Mouse (Mus musculus) gastrocnemius, adult 2 months (tissue): ENCODE results near the gene Sh3gl2. TPM values are rescaled to one million over a fixed set of nuclear protein-coding genes. Genes with fewer than 3 reads are reported as not detected.

Experiments used
- DNase-seq: peaks from one replicate; pipeline ENCODE4 v3.0.0; 2022
- H3K27ac ChIP-seq: fragments of 200-600 bp; 2 replicates; pipeline ENCODE4 v1.8.1; 2022; ENCODE audit warnings: mild to moderate bottlenecking
- H3K4me3 ChIP-seq: fragments of 200-600 bp; 2 replicates; pipeline ENCODE4 v1.8.1; 2022; ENCODE audit warnings: mild to moderate bottlenecking, moderate library complexity
- CTCF ChIP-seq: fragments of 200-600 bp; IDR thresholded peaks from 2 replicates; pipeline ENCODE4 v1.8.1; 2022; ENCODE audit warnings: antibody characterized with exemption, mild to moderate bottlenecking, moderate library complexity
- intact Hi-C: fragments of 180-260 bp; cut with DNase I; formaldehyde crosslinking; loops from one replicate; pipeline ENCODE4 v1.15.1; 2025
- total RNA-seq, 2 experiments: library from RNA; stranded (reverse); gene quantifications; 2 replicates each; pipeline ENCODE4 v1.2.3; 2021

Gene Sh3gl2
- total RNA-seq, 2 experiments from 2014 or later, result 0.61 to 0.79 TPM

DNA sequence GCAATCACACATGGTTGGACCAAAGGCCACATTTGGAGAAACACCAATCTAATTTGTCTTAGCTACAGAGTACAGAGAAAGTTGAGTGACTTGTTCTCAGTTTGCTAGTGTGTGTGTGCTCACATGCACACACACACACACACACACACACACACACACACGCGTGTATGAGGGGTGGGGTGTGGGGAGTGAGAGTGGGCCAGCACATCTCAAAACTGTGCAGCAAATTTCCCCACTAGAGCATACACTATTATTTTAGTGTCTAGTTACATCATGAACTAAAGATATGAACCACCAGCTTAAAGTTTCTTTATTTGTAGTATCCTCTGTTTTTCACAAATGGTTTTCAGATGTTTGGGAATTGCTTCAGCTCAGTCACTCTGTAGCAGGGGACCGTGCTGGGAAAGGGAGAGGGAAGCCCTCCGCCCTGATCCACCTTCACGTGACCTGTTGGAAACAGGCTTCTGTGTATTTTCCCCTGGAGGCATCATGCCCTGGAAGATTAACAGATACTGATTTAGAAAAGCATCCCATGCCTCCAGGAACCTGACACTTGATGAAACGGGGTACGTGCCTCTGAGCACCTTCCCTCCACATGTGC, 322.1 kb downstream of the Sh3gl2 start:
- peak; percentile 30 for DNase-seq
- TF ChIP-seq CTCF, result no peak
- intact Hi-C loops, result no loop called here
- Histone ChIP-seq H3K27ac (peak overlapping the region; percentile 6; the same call in 1 of the 2 replicates), H3K4me3 (no peak overlapping the region)

DNA sequence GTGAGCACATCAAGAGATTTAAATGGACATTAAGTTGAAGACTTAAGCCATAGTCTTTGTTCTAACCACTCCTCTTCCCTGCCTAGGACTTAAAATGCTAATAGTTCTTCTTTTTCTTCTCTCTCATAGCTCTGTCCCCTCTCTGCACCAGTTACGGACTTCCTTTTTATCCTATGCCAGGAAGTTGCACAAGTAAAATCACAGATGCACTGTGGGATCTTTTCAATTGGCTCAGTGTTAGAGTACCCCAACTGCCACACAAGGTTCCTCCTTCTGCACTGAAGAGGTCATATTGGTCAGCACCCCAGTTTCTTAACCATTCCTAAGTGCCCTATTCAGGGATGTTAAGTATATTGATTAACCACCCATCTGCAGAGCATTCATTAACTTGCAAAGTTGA, 324.9 kb downstream of the Sh3gl2 start:
- TF ChIP-seq CTCF, result no peak
- DNase-seq, result no peak
- Histone ChIP-seq H3K4me3 (no peak overlapping the region), H3K27ac (no peak overlapping the region)
- intact Hi-C loops, result no loop called here

DNA sequence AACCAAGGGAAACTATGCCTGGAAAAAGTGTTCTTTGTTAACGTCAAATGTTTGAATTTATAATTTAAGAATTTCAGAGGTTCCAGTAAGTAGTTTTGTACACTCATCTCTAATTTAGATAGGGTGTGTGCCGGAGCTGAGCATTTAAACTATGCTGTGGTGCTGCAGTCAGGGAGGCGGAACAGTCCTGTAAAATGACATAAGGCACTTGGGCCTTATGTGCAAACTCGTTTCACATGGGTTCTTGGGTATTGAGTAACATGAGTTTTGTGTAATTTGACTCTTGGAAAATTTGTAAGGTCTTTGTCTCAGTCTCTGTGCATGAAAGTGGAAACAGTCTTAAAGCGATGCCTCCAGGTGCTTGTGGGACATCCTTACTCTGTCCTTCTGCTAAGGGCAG, 334.8 kb downstream of the Sh3gl2 start:
- no peak overlapping the region for H3K4me3 ChIP-seq
- TF ChIP-seq CTCF, result no peak
- intact Hi-C loops, result no loop called here
- no peak for DNase-seq
- H3K27ac ChIP-seq, result no peak overlapping the region

DNA sequence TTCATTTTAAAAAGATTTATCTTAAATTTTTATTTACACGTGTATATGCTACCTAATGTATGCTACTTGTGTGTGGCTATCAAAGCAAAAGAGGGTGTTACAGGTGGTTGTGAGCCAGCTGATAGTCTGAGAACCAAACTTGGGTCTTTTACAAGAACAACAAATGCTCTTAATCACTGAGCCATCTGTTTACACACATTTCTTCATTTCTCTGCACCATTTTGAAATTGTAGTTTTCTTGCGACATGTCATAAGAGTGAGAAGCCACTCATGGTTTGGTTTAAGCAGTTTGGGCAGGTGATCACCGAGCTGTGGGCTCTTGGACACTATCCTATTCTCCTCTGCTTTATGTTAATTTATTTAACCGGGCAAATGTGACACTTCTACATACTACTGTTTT, 338.3 kb downstream of the Sh3gl2 start:
- no peak for DNase-seq
- Histone ChIP-seq H3K4me3 (no peak overlapping the region), H3K27ac (no peak overlapping the region)
- TF ChIP-seq CTCF, result no peak
- intact Hi-C loops, result no loop called here

DNA sequence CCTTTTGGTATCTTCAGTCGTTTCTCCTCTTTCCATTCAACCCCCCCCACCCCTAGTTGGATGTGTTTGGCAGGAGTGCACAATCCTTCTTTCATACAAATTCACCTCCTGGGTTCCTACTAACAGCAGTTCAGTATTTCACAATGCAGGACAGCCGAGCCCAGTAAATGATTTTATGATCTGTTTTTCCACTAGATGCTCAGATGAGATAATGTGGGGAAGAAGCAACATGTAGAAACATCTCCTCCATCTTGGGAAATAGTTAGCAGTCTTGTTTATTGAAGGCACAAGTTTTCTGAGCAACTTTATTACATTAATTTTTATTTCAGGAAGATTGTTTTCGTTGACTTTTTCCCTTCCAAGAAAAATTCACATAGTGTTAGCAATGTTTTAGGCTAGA, 349.8 kb downstream of the Sh3gl2 start:
- intact Hi-C loops, result no loop called here
- TF ChIP-seq CTCF, result no peak
- no peak overlapping the region for H3K27ac ChIP-seq
- no peak for DNase-seq
- H3K4me3 ChIP-seq, result no peak overlapping the region

DNA sequence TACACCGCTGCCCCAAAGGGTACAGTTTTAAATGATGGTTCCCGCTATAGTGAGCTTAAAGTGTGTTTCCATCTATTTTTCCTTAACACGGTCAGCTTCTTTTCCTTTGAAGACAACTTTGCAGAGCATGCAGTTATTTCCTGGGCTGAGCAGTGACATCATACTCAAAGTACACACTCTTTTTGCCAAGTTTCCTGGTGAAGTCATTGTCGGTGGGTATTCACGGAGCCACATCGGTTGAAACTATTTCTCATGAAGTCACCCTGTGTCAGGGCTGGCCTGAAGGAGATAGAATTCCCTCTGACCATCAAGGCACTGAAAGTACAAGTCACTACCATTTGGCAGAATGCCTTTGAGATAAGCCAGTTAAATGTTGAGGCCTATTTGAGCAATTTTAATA, 354.8 kb downstream of the Sh3gl2 start:
- TF ChIP-seq CTCF, result no peak
- DNase-seq, result no peak
- Histone ChIP-seq H3K4me3 (no peak overlapping the region), H3K27ac (no peak overlapping the region)
- intact Hi-C loops, result no loop called here

DNA sequence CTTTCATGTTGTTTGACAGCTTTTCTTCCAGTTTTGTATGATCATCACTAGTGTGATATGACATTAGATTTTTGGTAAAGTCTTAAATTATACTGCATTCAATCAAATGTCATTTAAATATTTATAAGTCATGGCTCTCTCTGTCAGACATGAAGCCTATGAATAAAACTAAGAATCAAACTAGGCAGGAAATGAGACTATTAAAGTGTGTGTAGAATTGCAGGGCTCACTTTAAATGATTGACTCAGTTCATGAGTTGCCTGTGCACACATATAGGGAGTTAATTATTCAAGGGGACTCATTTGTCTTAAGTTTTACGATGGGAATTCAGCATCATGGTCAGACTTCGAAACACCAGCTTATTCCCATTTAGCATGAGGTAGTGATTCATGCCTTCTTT, 380.5 kb downstream of the Sh3gl2 start:
- intact Hi-C loops, result no loop called here
- H3K27ac ChIP-seq, result no peak overlapping the region
- no peak for TF ChIP-seq CTCF
- H3K4me3 ChIP-seq, result no peak overlapping the region
- no peak for DNase-seq

DNA sequence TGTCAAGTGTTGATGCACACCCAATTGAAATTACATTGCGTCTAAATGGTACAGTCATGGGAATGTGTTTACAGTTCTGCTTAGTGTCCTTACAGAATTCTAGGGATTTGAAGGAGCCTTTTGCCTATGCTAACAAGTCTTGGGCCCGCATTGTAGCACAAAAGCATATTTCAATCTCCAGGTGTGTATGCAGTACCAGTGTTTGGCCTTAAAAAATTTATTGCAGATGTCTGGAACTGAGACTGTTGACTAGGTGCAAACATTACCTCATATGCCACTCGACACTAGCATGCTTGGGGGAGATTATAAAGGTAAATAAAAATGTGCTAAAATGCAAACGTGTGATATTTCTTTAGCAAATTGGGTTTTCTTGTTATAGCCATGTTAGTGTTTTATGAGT, 384.0 kb downstream of the Sh3gl2 start:
- TF ChIP-seq CTCF, result no peak
- intact Hi-C loops, result no loop called here
- Histone ChIP-seq H3K4me3 (no peak overlapping the region), H3K27ac (no peak overlapping the region)
- DNase-seq, result no peak

DNA sequence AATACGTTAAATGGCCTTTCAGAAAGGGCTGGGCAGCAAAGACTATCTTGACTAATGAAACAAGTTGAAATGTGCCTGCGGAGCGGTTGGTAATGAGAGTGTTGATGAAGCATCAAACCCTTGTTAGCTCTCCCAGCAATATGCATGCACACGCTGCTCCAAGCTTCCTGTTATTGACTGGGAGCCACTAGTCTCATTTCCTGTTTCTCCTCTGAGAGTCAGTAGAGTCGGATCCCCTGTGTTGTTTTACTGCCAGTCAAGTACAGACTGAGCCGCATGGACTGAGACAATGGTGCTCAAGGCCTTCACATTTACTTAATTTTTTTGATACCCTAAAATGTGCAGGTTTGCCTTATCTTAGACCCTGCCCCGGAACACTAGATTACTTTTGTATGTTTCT, 386.1 kb downstream of the Sh3gl2 start:
- intact Hi-C loops, result no loop called here
- DNase-seq, result no peak
- Histone ChIP-seq H3K4me3 (no peak overlapping the region), H3K27ac (no peak overlapping the region)
- no peak for TF ChIP-seq CTCF

DNA sequence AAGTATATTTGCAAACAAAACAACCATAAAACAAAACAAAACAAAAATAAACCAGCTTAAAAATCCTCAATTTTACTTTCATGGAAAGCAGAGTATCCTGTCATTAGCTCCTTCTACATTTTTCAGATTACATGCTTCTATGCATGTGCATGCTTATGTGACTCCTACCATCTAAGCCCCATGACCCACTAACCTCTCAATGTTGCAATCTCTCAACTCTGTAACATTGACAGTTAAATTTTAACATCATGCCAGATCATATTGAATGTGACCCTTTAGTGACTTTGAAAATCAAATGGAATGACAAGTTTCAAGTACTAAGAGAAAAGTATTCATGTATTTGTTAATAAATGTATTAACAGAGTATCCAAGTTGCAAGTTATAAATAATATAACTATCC, 389.2 kb downstream of the Sh3gl2 start:
- Histone ChIP-seq H3K4me3 (no peak overlapping the region), H3K27ac (no peak overlapping the region)
- no peak for TF ChIP-seq CTCF
- no peak for DNase-seq
- intact Hi-C loops, result no loop called here

DNA sequence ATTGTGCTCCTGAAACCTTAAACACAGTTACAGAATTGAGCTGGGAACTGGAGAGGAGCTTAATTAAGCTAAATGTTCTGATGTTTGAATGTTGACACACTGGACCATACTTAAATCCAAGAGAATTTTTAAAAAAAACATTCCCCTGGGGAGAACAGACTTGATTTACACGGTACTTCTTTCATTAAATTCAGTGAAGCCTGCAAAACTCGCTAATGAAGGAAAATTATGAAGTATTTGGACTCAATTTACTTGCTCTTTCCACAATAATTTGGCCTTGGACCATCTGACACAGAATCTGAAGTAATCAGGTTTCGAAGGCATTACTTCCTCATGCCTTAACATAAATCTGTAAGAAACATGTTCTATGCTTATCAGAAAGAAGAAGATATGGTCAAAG, 408.4 kb downstream of the Sh3gl2 start:
- intact Hi-C loops, result no loop called here
- H3K27ac ChIP-seq, result no peak overlapping the region
- TF ChIP-seq CTCF, result no peak
- DNase-seq, result no peak
- H3K4me3 ChIP-seq, result no peak overlapping the region

DNA sequence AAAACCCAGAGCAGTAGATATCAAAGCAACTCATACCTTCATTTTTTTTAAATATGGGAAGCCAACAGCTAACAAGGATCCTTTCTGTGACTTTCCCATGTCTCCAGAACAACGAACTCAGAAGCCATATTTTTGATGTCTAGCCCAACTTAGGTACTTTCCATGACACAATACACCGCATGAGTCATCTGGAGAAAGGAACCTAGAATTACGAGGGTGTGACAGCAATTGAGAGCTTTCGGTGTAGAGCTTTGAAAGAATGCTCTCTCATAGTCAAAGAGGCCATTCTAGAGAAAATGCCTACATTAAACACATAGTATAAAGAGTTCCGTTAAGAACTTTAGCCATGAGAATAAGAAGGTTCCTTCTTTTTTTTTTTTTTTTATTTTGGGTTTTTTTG, 413.8 kb downstream of the Sh3gl2 start:
- TF ChIP-seq CTCF, result no peak
- intact Hi-C loops, result no loop called here

DNA sequence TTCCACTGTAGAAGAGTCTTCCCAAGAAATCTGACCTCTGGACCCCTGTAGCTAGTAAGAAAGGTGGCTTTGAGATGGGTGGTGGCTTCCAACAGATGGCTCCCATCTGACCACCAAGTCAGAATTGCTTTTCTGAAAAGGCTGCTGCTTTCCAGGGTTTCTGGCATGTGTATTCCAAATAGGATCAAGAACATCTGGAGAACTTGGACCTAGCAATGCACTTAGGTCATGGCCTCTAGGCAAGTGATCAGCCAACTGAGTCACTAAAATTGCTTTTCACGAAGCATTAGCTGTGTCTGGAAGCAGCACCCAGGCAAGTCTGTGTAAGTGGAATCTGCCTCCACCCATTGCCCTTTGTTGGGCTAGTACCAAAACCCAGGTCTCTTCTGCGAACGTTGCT, 414.3 kb downstream of the Sh3gl2 start:
- DNase-seq, result peak; percentile 31

More for the DNA sequence above, 413.8 kb downstream of the Sh3gl2 start:
- DNase-seq, result no peak
- no peak overlapping the region for H3K4me3 ChIP-seq
- H3K27ac ChIP-seq, result no peak overlapping the region

DNA sequence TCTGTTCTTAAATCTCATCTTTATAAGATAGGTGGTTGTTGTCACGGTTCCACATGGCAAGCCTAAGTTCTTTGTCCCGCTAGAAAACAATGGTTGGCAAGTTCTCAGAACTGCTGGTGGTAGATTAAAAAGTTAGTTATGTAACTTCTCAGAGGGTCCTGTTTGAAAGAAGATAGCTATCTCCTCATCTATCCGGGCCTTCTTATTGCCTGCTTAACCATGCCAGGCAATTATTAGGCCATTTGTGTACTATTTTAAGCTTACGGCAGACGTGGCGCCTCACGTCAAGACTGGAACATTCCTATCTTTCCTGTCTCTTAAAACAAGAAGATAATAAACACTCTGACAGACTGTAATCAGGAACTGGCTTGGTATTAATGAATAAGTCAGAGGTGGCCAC, 424.5 kb downstream of the Sh3gl2 start:
- H3K4me3 ChIP-seq, result no peak overlapping the region
- no peak for TF ChIP-seq CTCF
- no peak for DNase-seq
- H3K27ac ChIP-seq, result no peak overlapping the region
- intact Hi-C loops, result no loop called here

More for the DNA sequence above, 414.3 kb downstream of the Sh3gl2 start:
- Histone ChIP-seq H3K27ac (no peak overlapping the region), H3K4me3 (no peak overlapping the region)
- TF ChIP-seq CTCF, result no peak
- intact Hi-C loops, result no loop called here

DNA sequence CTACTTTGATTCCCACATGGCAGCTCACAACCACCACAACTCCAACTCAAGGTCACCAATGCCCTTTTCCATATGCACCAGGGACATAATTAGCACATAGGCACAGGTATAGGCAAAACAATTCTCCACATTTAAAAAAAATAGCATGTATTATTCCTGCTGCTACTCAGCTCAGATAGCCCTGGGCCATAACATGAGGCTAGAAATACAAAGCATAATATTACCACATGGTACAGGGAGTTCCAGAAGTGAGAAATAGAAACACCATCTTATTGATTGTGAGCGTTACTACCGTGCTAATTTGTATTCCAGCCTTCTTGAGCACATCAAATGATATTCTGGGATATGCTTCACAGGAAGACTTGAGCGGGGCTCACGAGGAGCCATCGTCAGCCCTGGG, 464.3 kb downstream of the Sh3gl2 start:
- Histone ChIP-seq H3K27ac (no peak overlapping the region), H3K4me3 (no peak overlapping the region)
- intact Hi-C loops, result no loop called here
- TF ChIP-seq CTCF, result no peak
- no peak for DNase-seq
